Mouse (Mus musculus) cortical plate, adult 2 months (tissue): ENCODE data around the gene Ctnnb1.

Experiments
- CTCF ChIP-seq: fragments of 200-500 bp; IDR thresholded peaks from 2 replicates; pipeline ENCODE4 v1.5.1; 2011; ENCODE audit warnings: mild to moderate bottlenecking, control low read depth, low read length; ENCODE audit not compliant: insufficient read depth; ENCODE audit errors: extremely low read depth
- POLR2A ChIP-seq: fragments of 200-500 bp; IDR thresholded peaks from 2 replicates; pipeline ENCODE4 v1.6.1; 2011; ENCODE audit warnings: mild to moderate bottlenecking, low read length, control low read depth; ENCODE audit not compliant: insufficient read depth; ENCODE audit errors: extremely low read depth

DNA sequence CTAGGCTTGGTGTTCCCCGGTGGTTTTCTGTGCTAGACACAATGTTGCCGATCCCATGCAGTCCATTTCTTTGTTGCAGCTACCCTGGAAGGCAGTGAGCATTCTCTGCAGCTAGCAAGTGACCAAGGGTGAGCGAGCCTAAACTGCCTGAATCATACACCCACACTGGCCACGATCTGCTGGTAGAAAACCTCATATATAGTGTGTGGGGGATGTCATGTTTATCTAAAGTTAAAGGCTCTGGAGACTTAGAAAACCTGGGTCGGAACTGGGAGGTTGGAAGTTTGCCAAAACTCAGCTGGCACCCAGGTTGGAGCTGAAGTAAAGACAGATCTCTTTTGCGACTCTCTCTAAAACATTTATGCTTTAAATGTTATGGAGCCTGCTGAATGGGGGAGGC, 10.4 kb upstream of the Ctnnb1 start:
- TF ChIP-seq CTCF (no peak), POLR2A (no peak)
